Mouse (Mus musculus) WW6 (cell line): ENCODE measurements around the gene Rbms2.
"Not testable (repeated sequence)": the region's sequence is repeated elsewhere in the genome, so short reads cannot be mapped to it uniquely, and the experiment has no call there.

ENCODE experiments used
- DNase-seq: peaks from one replicate; pipeline ENCODE4 v3.0.0-alpha.2; 2013; ENCODE audit warnings: low read depth, low spot score

Rbms2 gene

GRCm38 (mm10) chr10:128091564-128092505, 88.3 kb downstream of the Rbms2 start, which contains the start of gene Baz2a:
TSS of gene Baz2a (plus strand) at chr10:128091577.
- DNase-seq, result no peak

- DNase-seq, result peak; percentile 76
Measured at GRCm38 (mm10) chr10:128090651-128091563, 89.2 kb downstream of the Rbms2 start.

GRCm38 (mm10) chr10:128089842-128090241, 90.3 kb downstream of the Rbms2 start:
- DNase-seq, result no peak

GRCm38 (mm10) chr10:128088181-128088580, 91.9 kb downstream of the Rbms2 start:
- no peak for DNase-seq

- not testable (repeated sequence) for DNase-seq
Measured at GRCm38 (mm10) chr10:128087216-128087615, 92.9 kb downstream of the Rbms2 start.

- DNase-seq, result no peak
Measured at GRCm38 (mm10) chr10:128086391-128086790, 93.7 kb downstream of the Rbms2 start.

GRCm38 (mm10) chr10:128084160-128084559, 95.9 kb downstream of the Rbms2 start:
- DNase-seq, result no peak

- no peak for DNase-seq
Measured at GRCm38 (mm10) chr10:128083688-128084087, 96.4 kb downstream of the Rbms2 start.

- DNase-seq, result peak; percentile 95
Measured at GRCm38 (mm10) chr10:128082880-128083421, 97.1 kb downstream of the Rbms2 start, which contains the start of gene Atp5b. TSS of gene Atp5b (plus strand) at chr10:128083273.

GRCm38 (mm10) chr10:128082477-128082808, 97.7 kb downstream of the Rbms2 start:
- no peak for DNase-seq

GRCm38 (mm10) chr10:128081807-128082476, 98.2 kb downstream of the Rbms2 start:
- no peak for DNase-seq
